Mouse (Mus musculus): ENCODE measurements around the gene Spata16. TPM values are rescaled to one million over a fixed set of nuclear protein-coding genes. Genes with fewer than 3 reads are reported as not detected.
A peak's percentile ranks its signal among the peaks of the same experiment; 100 is the strongest.

The Spata16 gene
- polyA plus RNA-seq, 1 experiment: not detected

GRCm38 (mm10) chr3:26921576-26921975 lies 284.2 kb downstream of the Spata16 start:
- no peak for TF ChIP-seq CTCF (IDR thresholded peaks at IDR 0.05; ENCODE audit: borderline replicate concordance, extremely low read depth, insufficient read depth, insufficient read length)
- no peak for TF ChIP-seq POLR2A (IDR thresholded peaks at IDR 0.05; ENCODE audit: borderline replicate concordance, extremely low read depth, insufficient read depth, insufficient read length, poor library complexity, severe bottlenecking)
- no peak for DNase-seq (ENCODE audit: low read depth)

GRCm38 (mm10) chr3:26923391-26923790 lies 286.0 kb downstream of the Spata16 start:
- TF ChIP-seq POLR2A (IDR thresholded peaks at IDR 0.05; ENCODE audit: borderline replicate concordance, extremely low read depth, insufficient read depth, insufficient read length, poor library complexity, severe bottlenecking) (no peak), CTCF (IDR thresholded peaks at IDR 0.05; ENCODE audit: borderline replicate concordance, extremely low read depth, insufficient read depth, insufficient read length) (no peak)
- no peak for DNase-seq (ENCODE audit: low read depth)

GRCm38 (mm10) chr3:26924212-26924611 lies 286.8 kb downstream of the Spata16 start:
- DNase-seq (ENCODE audit: low read depth): peak; percentile 50
- TF ChIP-seq POLR2A (IDR thresholded peaks at IDR 0.05; ENCODE audit: borderline replicate concordance, extremely low read depth, insufficient read depth, insufficient read length, poor library complexity, severe bottlenecking) (no peak), CTCF (IDR thresholded peaks at IDR 0.05; ENCODE audit: borderline replicate concordance, extremely low read depth, insufficient read depth, insufficient read length) (no peak)

- TF ChIP-seq POLR2A (IDR thresholded peaks at IDR 0.05; ENCODE audit: borderline replicate concordance, extremely low read depth, insufficient read depth, insufficient read length, poor library complexity, severe bottlenecking) (no peak), CTCF (IDR thresholded peaks at IDR 0.05; ENCODE audit: borderline replicate concordance, extremely low read depth, insufficient read depth, insufficient read length) (no peak)
- peak; percentile 27 for DNase-seq (ENCODE audit: low read depth)
Measured at GRCm38 (mm10) chr3:26933079-26933478, 295.7 kb downstream of the Spata16 start.

- DNase-seq (ENCODE audit: low read depth): peak; percentile 23
- TF ChIP-seq POLR2A (IDR thresholded peaks at IDR 0.05; ENCODE audit: borderline replicate concordance, extremely low read depth, insufficient read depth, insufficient read length, poor library complexity, severe bottlenecking) (no peak), CTCF (IDR thresholded peaks at IDR 0.05; ENCODE audit: borderline replicate concordance, extremely low read depth, insufficient read depth, insufficient read length) (no peak)
Measured at GRCm38 (mm10) chr3:26936897-26937590, 299.6 kb downstream of the Spata16 start.

- DNase-seq (ENCODE audit: low read depth): no peak
- TF ChIP-seq POLR2A (IDR thresholded peaks at IDR 0.05; ENCODE audit: borderline replicate concordance, extremely low read depth, insufficient read depth, insufficient read length, poor library complexity, severe bottlenecking) (no peak), CTCF (IDR thresholded peaks at IDR 0.05; ENCODE audit: borderline replicate concordance, extremely low read depth, insufficient read depth, insufficient read length) (no peak)
Measured at GRCm38 (mm10) chr3:26966776-26967175, 329.4 kb downstream of the Spata16 start.

- no peak for TF ChIP-seq CTCF (IDR thresholded peaks at IDR 0.05; ENCODE audit: borderline replicate concordance, extremely low read depth, insufficient read depth, insufficient read length)
- no peak for TF ChIP-seq POLR2A (IDR thresholded peaks at IDR 0.05; ENCODE audit: borderline replicate concordance, extremely low read depth, insufficient read depth, insufficient read length, poor library complexity, severe bottlenecking)
- DNase-seq (ENCODE audit: low read depth): no peak
Measured at GRCm38 (mm10) chr3:26968852-26969513, 331.6 kb downstream of the Spata16 start.

GRCm38 (mm10) chr3:26970529-26970928 lies 333.1 kb downstream of the Spata16 start:
- DNase-seq (ENCODE audit: low read depth): peak; percentile 28
- TF ChIP-seq POLR2A (IDR thresholded peaks at IDR 0.05; ENCODE audit: borderline replicate concordance, extremely low read depth, insufficient read depth, insufficient read length, poor library complexity, severe bottlenecking): no peak
- TF ChIP-seq CTCF (IDR thresholded peaks at IDR 0.05; ENCODE audit: borderline replicate concordance, extremely low read depth, insufficient read depth, insufficient read length): no peak

- DNase-seq (ENCODE audit: low read depth): no peak
- no peak for TF ChIP-seq CTCF (IDR thresholded peaks at IDR 0.05; ENCODE audit: borderline replicate concordance, extremely low read depth, insufficient read depth, insufficient read length)
- TF ChIP-seq POLR2A (IDR thresholded peaks at IDR 0.05; ENCODE audit: borderline replicate concordance, extremely low read depth, insufficient read depth, insufficient read length, poor library complexity, severe bottlenecking): no peak
Measured at GRCm38 (mm10) chr3:26971276-26971675, 333.9 kb downstream of the Spata16 start.

- peak; percentile 28 for DNase-seq (ENCODE audit: low read depth)
- no peak for TF ChIP-seq POLR2A (IDR thresholded peaks at IDR 0.05; ENCODE audit: borderline replicate concordance, extremely low read depth, insufficient read depth, insufficient read length, poor library complexity, severe bottlenecking)
- TF ChIP-seq CTCF (IDR thresholded peaks at IDR 0.05; ENCODE audit: borderline replicate concordance, extremely low read depth, insufficient read depth, insufficient read length): no peak
Measured at GRCm38 (mm10) chr3:26972105-26972504, 334.7 kb downstream of the Spata16 start.

GRCm38 (mm10) chr3:26979603-26980002 lies 342.2 kb downstream of the Spata16 start:
- peak; percentile 5 for DNase-seq (ENCODE audit: low read depth)
- TF ChIP-seq CTCF (IDR thresholded peaks at IDR 0.05; ENCODE audit: borderline replicate concordance, extremely low read depth, insufficient read depth, insufficient read length) (no peak), POLR2A (IDR thresholded peaks at IDR 0.05; ENCODE audit: borderline replicate concordance, extremely low read depth, insufficient read depth, insufficient read length, poor library complexity, severe bottlenecking) (no peak)

- DNase-seq (ENCODE audit: low read depth): no peak
- no peak for TF ChIP-seq POLR2A (IDR thresholded peaks at IDR 0.05; ENCODE audit: borderline replicate concordance, extremely low read depth, insufficient read depth, insufficient read length, poor library complexity, severe bottlenecking)
- TF ChIP-seq CTCF (IDR thresholded peaks at IDR 0.05; ENCODE audit: borderline replicate concordance, extremely low read depth, insufficient read depth, insufficient read length): no peak
Measured at GRCm38 (mm10) chr3:26980371-26980770, 343.0 kb downstream of the Spata16 start.

Measured in brain, embryonic 14.5 days (tissue).